Mouse (Mus musculus) lung, postnatal 4 days (tissue): ENCODE data around the gene Plekhg1.

Experiments
- DNase-seq, 2 experiments: peaks; one replicate each; pipeline ENCODE4 v3.0.0; 2021

Plekhg1 gene

DNA sequence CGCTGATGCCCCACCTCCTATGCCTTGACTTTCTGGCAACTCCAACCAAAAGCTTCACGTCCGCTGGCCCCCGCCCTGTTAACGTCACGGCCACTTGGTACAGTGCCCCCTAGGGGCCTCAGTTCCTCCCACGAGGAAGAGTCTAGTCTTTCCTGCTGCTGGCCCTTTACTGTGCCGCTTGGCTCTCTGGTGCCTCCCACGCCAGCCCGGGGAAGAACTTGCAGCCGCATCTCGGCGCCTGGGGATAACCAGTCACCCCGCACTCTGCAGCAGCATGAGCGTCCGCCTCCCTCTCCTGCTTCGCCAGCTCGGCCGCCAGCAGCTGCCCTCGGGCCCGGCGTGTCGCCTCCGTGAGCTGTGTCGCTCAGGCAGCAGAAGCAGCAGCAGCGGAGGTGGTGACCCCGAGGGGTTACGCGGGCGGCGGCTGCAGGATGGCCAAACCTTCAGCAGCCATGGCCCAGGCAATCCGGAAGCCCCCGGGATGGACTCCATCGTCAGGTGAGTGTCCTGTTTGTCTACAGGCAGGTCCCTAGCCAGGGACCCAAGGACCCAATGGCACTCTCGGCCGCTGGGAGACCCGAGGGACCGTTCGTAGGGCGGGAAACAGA is 232.9 kb downstream of the Plekhg1 start, which contains the start of gene Mthfd1l:
Gene Mthfd1l, plus strand, starts transcription at position 138 of the 608 bp plus-strand sequence.
- DNase-seq: peak; percentile 92 to 93

DNA sequence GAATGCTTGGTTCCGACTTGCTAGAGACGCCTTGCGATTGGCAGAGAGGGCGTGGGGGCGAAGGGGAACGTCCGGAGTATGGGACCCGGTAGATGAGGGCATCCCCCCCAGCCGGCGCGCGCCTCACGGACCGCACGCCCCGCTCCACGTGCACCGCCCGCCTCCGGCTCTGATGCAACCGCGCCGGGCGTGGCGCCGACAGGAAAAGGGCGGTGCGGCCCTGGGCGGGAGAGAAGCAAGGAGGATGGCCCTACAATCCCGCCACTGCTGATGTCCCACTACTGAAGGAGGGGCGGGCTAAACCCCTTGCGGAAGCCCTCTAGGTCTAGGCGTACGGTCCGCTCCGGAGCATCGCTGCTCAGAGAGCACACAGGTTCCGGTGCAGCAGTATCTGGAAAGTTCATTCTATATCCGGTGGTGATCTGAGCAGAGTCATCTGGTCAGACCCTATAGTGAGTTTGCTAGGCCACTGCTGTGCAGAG is 233.5 kb downstream of the Plekhg1 start:
- peak; percentile 91 to 94 for DNase-seq

DNA sequence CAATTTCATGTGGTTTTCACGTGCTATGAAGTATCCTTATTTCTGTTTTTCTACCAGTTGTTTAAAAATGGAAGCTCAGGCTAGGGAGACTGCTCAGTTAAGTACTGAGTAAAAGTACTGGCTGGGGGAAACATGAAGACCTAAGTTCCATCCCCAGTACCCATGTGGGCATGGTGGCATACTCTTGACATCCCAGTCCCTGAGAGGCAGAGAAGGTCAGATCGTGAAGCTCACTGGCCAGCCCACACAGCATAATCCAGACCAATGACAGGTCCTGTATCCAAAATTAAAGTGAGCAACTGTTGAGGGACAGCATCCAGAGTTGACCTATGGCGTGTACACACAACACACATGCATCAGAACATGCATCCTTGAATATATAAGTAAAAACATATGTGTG is 234.2 kb downstream of the Plekhg1 start:
- no peak for DNase-seq

DNA sequence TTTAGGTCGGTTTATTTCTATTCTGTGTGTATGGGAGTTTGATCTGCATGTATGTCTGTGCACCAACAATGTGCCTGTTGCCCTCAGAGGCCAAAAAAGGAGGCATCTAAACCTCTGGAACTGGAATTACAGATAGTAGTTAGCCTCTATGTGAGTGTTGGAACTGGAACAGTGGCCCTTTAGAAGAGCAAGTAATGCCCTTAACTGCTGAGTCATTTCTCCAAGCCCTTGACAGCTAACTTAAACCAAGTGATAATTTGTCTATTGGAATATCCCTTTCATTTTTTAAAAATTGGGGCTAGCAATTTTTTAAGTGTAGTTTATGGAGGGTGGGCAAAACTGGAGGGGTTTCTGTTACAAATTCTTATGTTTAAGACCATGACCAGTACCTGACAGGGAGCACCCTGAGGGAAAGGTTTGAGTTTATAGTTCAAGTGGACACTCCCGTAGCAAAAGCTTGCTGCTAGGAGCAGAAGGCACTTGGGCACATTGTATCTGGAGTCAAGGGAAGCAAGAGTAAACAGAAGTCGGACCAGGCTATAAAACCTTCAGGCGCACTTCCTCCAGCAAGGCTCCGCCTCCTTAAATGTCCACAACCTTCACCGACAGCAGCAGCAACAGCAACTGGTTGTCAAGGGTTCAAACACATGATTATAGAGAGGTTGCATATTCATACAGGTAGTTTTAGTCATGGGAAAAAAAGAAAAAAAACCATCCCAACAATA is 235.9 kb downstream of the Plekhg1 start:
- DNase-seq: no peak

DNA sequence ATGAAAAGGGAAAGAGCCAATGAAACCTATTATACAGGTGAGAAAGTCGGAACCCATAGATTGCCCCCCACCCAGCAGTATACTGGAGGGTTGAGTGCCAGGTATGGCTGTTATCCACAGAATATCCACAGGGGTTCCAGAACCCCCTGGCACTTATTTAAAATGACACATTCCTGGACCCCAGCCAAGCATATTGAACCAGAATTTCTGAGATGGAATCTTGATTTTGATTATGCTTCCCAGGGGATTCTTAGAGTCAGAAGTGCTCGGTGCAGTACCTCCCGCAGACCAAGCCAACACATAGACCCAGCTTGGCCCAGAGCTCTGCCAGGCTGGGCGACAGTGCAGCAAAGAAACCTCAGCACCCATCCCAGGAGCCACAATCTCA is 236.5 kb downstream of the Plekhg1 start:
- DNase-seq: no peak

DNA sequence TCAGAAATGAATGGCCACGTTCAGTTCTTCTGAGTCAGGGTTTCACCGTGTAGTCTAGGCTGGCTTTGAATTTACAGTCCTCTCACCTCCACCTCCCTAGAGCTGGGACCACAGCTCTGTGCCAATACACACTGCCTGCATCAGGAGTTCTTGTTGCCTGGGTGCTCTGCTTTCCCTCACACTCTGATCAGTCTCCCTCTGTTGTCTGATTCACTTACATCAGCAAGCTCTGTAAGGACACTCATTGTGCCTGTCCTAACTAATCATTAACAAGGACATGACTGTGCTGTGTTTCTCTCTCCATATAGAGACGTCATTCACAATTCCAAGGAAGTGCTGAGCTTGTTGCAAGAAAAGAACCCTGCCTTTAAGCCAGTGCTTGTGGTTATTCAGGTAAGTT is 238.2 kb downstream of the Plekhg1 start:
- DNase-seq: no peak

DNA sequence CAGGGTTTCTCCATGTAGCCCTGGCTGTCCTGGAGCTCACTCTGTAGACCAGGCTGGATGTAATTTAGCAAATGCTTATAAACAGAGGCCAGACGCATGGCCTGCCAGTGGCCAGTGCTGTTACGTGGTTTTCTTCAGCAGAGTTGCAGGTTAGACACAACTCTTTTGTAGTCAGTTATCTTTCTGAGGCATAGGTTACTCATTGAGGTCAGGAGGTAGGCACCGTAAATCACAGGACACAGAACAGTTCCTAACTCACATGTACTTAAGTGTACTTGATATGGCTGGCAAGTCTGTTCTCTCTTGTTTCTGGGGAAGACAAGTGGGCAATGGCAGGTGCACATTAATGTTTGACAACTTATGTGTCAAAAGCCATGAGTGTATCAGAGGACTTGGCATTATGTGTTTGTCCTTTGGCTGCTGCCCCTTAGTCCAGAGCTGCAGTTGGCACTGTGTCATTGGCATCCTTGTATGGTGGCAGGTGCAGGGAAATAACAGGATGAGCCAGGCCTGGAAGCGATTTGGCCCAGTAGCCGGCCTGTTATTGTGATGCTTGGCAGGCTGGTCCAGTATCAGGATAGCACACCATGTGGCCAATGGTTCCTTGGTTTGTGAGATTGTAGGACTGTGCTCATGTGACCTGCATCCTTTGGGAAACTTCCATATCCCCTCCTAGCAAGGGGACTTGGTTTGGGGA is 238.8 kb downstream of the Plekhg1 start:
- no peak for DNase-seq

DNA sequence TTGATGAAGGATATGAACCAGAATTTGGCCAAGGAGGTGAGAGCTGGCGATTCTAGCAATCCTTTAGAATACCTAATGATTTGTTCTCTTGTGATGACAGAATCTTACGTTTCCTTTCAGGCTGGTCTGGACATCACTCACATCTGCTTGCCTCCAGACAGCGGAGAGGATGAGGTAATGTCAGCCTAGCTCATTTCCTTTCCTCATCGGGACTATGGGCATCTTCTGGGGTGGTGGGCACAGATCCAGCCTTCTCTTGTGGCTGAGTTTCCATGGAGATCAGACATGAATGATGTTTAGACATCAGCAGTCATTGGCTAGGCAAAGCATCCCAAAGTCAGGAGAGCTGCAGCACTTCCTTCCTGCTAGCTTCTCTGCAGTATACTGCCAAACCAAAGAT is 240.1 kb downstream of the Plekhg1 start:
- no peak for DNase-seq

DNA sequence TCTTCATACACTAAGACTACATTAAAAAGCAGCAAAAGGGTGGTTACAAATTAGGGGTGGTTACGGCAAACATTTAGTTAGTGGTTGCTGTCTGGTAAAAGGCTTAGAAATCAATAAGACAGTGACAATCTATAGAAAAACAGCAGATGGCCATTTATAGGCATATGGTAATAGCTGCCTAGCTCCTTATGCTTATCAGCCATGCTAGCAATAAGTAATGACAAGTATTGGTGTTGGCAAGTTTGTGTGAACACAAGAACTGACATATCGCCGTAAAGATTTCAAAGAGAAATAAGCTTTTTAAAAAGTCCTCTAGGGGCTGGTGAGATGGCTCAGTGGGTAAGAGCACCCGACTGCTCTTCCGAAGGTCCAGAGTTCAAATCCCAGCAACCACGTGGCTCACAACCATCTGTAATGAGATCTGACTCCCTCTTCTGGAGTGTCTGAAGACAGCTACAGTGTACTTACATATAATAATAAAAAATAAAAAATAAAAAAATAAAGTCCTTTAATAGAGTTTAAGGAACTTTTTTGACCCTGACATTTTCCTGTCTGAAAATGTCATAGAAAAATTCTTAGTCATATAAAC is 250.2 kb downstream of the Plekhg1 start:
- DNase-seq: no peak

DNA sequence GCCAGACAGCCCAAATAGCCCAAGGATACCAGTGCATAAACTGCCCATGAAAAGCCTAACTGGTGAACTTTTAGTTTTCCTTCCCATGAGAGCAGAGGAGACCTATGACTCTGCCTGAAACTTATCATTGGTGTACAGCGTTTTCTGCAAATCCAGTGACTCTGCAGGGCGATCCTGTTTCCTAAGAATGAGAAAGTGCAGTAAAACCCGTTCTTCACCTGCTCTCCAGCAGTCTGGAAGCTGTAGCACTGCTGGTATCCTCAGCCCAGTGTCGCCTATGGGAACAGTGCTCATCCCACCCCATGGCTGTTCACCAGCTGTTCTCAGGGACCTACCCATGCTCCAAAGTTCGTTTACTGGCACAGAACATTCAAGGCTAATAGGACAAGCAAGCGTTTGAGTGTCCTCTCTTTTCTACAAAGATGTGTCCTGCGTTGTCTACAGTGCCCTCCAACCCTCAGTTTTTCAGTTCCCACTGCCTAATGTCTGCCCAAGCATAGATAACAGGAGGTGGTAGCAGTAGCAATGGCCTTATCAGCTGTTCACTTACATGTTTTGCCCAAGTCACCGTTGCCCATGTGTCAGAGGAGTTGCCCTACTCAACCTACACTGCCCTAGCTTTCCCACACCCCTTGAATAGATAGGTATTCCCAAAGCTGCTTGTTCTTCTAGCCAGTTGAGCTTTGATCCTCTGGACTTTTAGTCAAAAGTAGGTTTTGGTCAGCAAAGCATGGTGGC is 253.4 kb downstream of the Plekhg1 start:
- DNase-seq: no peak

DNA sequence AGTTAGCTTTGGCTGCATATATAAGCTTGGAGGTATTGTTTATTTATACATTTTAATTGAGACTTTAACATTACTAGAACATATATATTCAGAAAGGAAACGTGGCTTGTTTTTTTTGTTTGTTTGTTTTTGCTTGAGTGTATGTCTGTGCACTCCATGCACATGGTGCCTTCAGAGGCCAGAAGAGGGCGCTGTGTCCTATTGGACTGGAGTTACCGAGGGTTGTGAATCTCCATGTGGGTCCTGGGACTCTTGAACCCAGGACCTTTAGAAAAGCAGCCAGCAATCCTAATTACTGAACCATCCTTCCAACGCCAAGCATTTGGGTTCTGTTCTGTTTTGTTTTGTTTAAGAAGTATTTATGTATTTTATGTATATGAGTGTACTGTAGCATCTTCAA is 255.1 kb downstream of the Plekhg1 start:
- DNase-seq: no peak

DNA sequence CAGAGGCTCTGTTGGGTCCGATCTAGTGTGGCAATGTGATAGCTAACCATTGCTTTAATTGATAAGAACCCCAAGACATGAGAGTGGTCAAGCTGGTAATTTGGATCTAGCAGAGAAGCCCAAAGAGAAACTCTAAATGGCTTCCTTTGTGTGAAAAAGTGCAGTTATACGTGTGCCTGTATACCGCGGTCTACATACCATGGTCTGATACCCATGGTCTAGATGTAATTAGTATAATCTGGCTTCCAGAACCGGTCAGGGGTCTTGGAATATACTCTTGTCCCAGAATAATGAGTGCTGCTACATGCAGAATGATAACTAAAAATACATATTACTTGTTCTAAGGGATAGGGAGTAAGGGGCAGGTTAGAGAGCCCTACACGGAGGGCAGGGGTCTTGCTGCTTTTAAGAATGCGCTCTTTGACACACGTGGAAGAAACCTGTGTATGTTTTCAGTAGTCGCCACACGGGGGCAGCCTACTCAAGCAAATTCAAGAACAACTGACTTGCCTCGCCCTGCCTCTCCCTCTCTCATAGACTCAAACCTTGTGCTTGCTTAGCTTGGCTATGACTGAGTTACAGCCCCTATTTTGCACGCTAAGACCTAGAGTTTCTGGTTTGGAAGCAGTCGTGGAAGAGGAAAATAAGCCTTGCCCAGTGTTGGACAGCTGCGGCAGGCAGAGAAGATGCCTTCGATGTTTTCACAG is 256.2 kb downstream of the Plekhg1 start:
- DNase-seq: peak; percentile 65 to 75

DNA sequence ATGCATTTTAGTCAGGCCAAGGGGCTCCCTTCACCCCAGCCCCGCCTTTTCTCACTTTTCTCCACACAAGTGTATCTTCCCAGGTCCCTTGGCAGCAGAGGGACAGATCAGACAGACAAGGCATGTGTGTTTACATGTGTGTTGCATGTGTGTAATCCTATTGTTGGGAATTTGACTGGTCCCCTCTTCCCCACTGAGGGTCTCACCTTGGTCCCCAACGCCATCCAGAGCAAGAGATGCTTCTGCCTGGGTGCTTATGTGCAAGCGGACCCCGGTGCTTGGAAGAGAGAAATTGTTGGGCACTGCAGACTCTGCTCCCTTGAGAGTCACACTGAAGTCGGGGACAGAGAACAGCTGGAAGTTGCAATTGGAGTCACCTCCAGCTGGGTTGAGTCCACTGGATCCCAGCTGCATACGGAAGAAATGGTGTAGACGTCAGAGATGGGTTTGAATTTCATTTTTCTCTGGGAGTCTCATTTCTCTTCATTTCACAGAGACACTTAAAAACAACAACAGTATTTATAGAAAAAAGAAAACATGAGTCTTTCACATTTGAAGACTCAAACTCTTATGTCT is 257.8 kb downstream of the Plekhg1 start:
- DNase-seq: peak in 1 of 2 experiments; percentile 34

DNA sequence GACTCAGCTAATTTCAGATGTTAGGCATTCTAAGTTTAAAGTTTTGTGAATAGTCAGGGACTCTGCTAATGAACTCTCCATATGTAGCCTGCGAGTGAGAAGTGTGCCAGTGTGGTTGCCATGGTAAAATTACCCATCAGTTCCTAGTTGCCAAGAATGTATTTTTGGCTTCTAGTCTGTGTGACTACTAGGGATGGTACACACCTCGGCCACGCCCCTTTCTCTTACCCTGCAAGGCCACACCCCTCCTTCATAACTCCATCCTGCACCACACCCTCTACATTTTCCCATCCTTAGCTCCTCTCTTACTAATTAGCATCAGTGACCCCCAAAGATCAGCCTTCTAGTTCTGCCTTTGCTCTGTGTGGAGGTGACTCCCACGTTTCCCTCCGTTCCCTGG is 262.5 kb downstream of the Plekhg1 start:
- no peak for DNase-seq

DNA sequence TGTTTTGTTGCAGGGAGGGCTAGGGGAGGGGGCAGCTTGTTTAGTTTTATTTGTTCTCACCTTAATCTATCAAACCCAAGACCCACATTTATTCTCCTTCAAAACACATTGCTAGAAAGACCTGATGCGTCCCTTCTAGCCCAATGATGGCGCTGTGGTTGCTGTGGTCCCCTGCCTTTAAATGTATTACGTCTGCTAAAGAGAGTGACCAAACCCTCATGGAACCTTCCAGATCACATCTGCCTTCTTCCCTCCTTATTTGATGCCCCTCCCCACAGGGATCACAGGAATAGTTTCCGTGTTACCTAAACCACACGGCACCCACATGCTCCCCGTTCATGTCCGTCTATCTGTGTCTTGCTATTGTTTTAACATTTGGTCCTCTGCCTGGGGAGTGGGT is 265.0 kb downstream of the Plekhg1 start:
- no peak for DNase-seq

DNA sequence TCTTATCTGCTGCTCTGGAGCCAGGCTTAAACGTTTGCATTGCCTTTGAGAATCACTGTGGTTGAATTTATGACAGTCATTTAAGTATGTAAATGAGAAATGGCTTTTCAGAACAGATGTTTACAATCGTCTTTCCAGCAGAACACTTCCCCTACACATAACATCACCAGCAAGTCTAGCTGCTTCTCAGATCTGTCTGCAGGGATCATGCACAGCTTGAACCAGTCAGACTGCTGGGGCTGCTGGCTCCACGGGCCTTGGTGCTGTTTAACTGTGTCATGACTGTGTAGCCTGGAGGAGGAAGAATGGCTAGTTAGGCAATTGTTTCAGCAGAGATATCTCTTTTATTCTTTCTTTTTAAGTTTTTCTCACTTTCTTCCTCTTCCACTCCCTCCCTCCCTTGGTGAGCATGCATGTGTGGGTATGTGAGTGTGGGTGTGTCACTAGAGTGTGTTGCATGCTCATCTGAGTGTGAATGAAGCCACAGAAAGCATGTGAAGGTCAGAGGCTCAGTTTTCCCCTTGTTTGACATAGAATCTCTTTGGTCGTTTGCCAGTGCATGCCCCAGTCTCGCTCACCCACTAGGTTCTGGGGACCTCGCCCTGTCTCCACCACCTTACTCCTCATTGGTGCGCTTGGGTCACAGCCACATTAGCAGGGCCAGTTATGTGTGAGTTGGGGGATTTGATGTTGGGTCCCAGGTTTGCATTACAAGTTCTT is 266.3 kb downstream of the Plekhg1 start:
- peak; percentile 47 to 82 for DNase-seq
